8 mouse cellular contexts compared by ENCODE assay signal in the genomic region with DNA sequence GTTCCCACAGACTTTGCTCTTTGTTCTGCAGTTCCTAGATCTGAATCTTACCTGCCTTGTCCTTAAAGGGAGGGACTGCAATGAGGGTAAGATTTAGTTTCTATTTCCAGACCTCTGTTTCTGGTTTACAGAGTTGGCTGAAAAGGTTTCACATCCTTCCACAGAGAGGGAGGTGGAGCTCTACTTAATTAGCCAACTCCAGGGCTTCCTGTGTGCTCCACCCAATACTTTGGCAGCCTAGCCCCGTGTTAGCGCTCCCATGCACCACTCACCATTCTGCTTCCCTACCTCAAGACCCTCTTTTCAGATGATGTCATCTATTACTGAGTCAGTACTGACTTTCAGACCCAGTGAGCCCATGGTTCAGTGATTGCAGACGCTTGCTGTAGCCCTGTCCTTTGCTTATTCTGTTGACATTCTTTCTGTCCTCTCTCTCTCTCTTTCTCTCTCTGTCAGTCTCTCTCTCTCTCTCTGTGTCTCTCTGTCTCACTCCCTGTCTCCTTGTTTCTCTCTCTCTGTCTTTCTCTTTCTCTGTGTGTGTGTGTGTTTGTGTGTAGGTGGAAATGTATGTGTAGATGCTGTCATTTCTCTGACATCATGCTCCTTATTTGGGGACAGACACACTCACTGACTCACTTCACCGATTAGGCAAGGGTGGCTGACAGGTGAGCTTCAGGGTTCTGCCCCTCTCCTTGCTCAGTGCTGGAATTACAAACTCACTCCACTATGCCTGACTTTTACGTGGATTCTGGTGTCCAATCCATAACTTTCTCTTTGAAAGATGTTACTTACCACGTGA. TPM values are rescaled to one million over a fixed set of nuclear protein-coding genes. Genes with fewer than 3 reads are reported as not detected.
A peak's percentile ranks its signal among the peaks of the same experiment; 100 is the strongest.
DNase-seq lines count a peak whose midpoint lies in the region; ATAC-seq and TF ChIP-seq lines count a peak whose summit lies in the region.
"Not testable (repeated sequence)": the region's sequence is repeated elsewhere in the genome, so short reads cannot be mapped to it uniquely, and the experiment has no call there.

TSS of gene 9930111J21Rik2 (minus strand) at position 150 of the 799 bp plus-strand sequence.

- not testable (repeated sequence) for H3K4me1 ChIP-seq in MEL (ENCODE audit: control insufficient read depth in 1 of 2, insufficient read depth in 2 of 2, low read length in 2 of 2); liver, embryonic 15.5 days (replicated peaks)

- H3K9me3 ChIP-seq in MEL (replicated peaks; ENCODE audit: insufficient read depth, low read length); liver, embryonic 15.5 days (replicated peaks): not testable (repeated sequence)

- not testable (repeated sequence) for TF ChIP-seq RAD21 in MEL (IDR thresholded peaks at IDR 0.05; ENCODE audit: low read depth, low read length)

- H3K27ac ChIP-seq in MEL (ENCODE audit: control insufficient read depth, low read depth, low read length); liver, embryonic 15.5 days (replicated peaks): not testable (repeated sequence)
- peak within 1 kb of the TSS; percentile 64 for H3K27ac ChIP-seq in macrophage

- H3ac ChIP-seq in myocyte (ENCODE audit: control insufficient read depth, insufficient read length): not testable (repeated sequence)

- not testable (repeated sequence) for TF ChIP-seq POLR2A in MEL (IDR thresholded peaks at IDR 0.05; ENCODE audit: control insufficient read depth in 1 of 2, insufficient read depth in 1 of 2, low read depth in 1 of 2, low read length in 2 of 2, poor library complexity in 1 of 2); myocyte (IDR thresholded peaks at IDR 0.05; ENCODE audit: insufficient read length, low read depth)

- not testable (repeated sequence) for TF ChIP-seq EP300 in MEL (IDR thresholded peaks at IDR 0.05; ENCODE audit: low read depth in 1 of 2, low read length in 2 of 2)

- not testable (repeated sequence) for TF ChIP-seq CTCF in MEL (IDR thresholded peaks at IDR 0.05 in 2 of 3, conservative IDR thresholded peaks at IDR 0.05 in 1 of 3; ENCODE audit: control insufficient read depth in 1 of 3, insufficient read depth in 1 of 3, low read depth in 2 of 3, low read length in 3 of 3, poor library complexity in 1 of 3, severe bottlenecking in 1 of 3)

- H3K9ac ChIP-seq in MEL (ENCODE audit: control insufficient read depth, low read depth, low read length, poor library complexity, severe bottlenecking); liver, embryonic 15.5 days: not testable (repeated sequence)

- peak; percentile 62 for ATAC-seq in common myeloid progenitor, adult 5-6 weeks (replicated peaks; ENCODE audit: low read depth, poor library complexity, severe bottlenecking)
- ATAC-seq in hematopoietic stem cell, adult 5-6 weeks (replicated peaks in 1 of 2; ENCODE audit: insufficient read depth in 1 of 2, low FRiP score in 2 of 2, low TSS enrichment in 1 of 2, low read depth in 1 of 2, poor library complexity in 2 of 2, severe bottlenecking in 2 of 2): peak; percentile 63 to 73
- peak; percentile 40; the same call in 1 of the 2 replicates for ATAC-seq in liver, embryonic 15.5 days (ENCODE audit: insufficient read depth)

- DNase-seq in CD4-positive helper T cell, adult 2 months (ENCODE audit: low read depth, low spot score): peak; percentile 55
- DNase-seq in MEL (ENCODE audit: low read depth, low spot score): not testable (repeated sequence)
- peak; percentile 54 for DNase-seq in splenic B cell, adult 2 months (ENCODE audit: low read depth, low spot score)

- not testable (repeated sequence) for H3K27me3 ChIP-seq in MEL (ENCODE audit: control insufficient read depth in 1 of 2, insufficient read depth in 2 of 2, low read length in 2 of 2); liver, embryonic 15.5 days; myocyte (ENCODE audit: control insufficient read depth, insufficient read depth, insufficient read length); splenic B cell, adult 2 months (ENCODE audit: control insufficient read depth, insufficient read depth, low read length, poor library complexity, severe bottlenecking)

- not testable (repeated sequence) for H3K4me2 ChIP-seq in liver, embryonic 15.5 days
- H3K4me2 ChIP-seq in myocyte (ENCODE audit: low read depth): peak within 1 kb of the TSS; percentile 50

- 44% methylated on average over 1 of the region's 6 CpGs for WGBS in liver, embryonic 15.5 days (ENCODE audit: insufficient replicate concordance)
- WGBS in macrophage (ENCODE audit: missing documents): no CpG with 5 or more reads among the region's 6 CpGs

- H3K79me2 ChIP-seq in MEL (ENCODE audit: control insufficient read depth, insufficient read depth, low read length, poor library complexity); myocyte (ENCODE audit: control insufficient read depth, insufficient read depth): not testable (repeated sequence)
- H3K79me2 ChIP-seq in macrophage (ENCODE audit: inconsistent target): peaks cover 16% of the 10 kb centered on the region

- H3K36me3 ChIP-seq in MEL (ENCODE audit: control insufficient read depth in 1 of 2, insufficient read depth in 2 of 2, low read length in 2 of 2); liver, embryonic 15.5 days (replicated peaks); macrophage (ENCODE audit: inconsistent target); myocyte (ENCODE audit: control insufficient read depth, insufficient read depth); splenic B cell, adult 2 months (ENCODE audit: control insufficient read depth, insufficient read depth, low read length, poor library complexity, severe bottlenecking): not testable (repeated sequence)

- H3K4me3 ChIP-seq in MEL (ENCODE audit: control insufficient read depth in 1 of 2, insufficient read depth in 1 of 2, low read depth in 2 of 2, low read length in 2 of 2): peak within 1 kb of the TSS; percentile 18 to 39; a peak in 3 of 4 replicates
- H3K4me3 ChIP-seq in liver, embryonic 15.5 days (replicated peaks); macrophage (ENCODE audit: inconsistent target); myocyte: not testable (repeated sequence)

RNA-seq across cellular contexts. Expression of gene 9930111J21Rik2, which starts in this region (rescaled TPM):
- total RNA-seq in MEL (2012; rRNA removed): 0.08 and 0.16 TPM in 2 replicates
- polyA plus RNA-seq in MEL (2012; ENCODE audit: insufficient read depth in 1 of 2, insufficient read length in 2 of 2, low read depth in 1 of 2, low replicate concordance in 2 of 2, missing spikeins in 1 of 2): under 1 TPM in 1 of 2 experiments, not detected in 1; 0.04 TPM
- total RNA-seq in common myeloid progenitor, adult 5-6 weeks (2017): 22.4 and 24.8 TPM in 2 replicates
- 35.6 and 56.0 TPM in 2 replicates for total RNA-seq in hematopoietic stem cell, adult 5-6 weeks (2017)
- 1.2 and 1.6 TPM in 2 replicates for polyA plus RNA-seq in liver, embryonic 15.5 days (2015; fragmentation: Nextera tagmentation; extraction: Ambion mirVana)
- 100 to 1,000 TPM in 21 of 26 experiments, 10 to 100 TPM in 5; 39.0 to 542 (median 279) TPM for total RNA-seq in macrophage (2018; cell fraction: chromatin; rRNA removed)
- 100 to 1,000 TPM in 19 of 26 experiments, 10 to 100 TPM in 7; 41.5 to 220 (median 127) TPM for total RNA-seq in macrophage (2018; cell fraction: cytosol; rRNA removed)
- total RNA-seq in macrophage (2018; cell fraction: nucleus; rRNA removed): 100 to 1,000 TPM in 19 of 26 experiments, 10 to 100 TPM in 7; 48.5 to 419 (median 203) TPM
- 39.3 to 117 TPM (median 92.6 TPM) in 3 replicates for polyA plus RNA-seq in macrophage (2018)
- polyA plus RNA-seq in myocyte (2012; fragmentation: generic; extraction: Trizol): 1.4 TPM

Comparison
In these comparisons a context has a peak if more than half of its experiments do, and no peak if none do; other contexts are left out.
1. RNA of gene 9930111J21Rik2 (total RNA-seq): 35.6 to 56.0 TPM in hematopoietic stem cell, adult 5-6 weeks and 22.4 to 24.8 TPM in common myeloid progenitor, adult 5-6 weeks; 0.08 to 0.16 TPM in MEL; every median in the first group is over 10 times any median in the second.
2. RNA of gene 9930111J21Rik2 (polyA plus RNA-seq): 39.3 to 117 TPM in macrophage; 1.4 TPM in myocyte (single experiment), 1.2 to 1.6 TPM in liver, embryonic 15.5 days and 0.04 TPM in MEL; every median in the first group is over 10 times any median in the second.
3. Peak in every context shown above with its lines, with median percentiles within 50 percentile points of each other: ATAC-seq.